Mouse (Mus musculus) T-helper 2 cell (primary cell): Measurements from ENCODE around the gene Gpn3.

ENCODE experiments used
- in situ Hi-C: fragments of 300-600 bp; cut with MboI, MseI; formaldehyde crosslinking; loops from one replicate; pipeline ENCODE4 v1.15.1; 2025; ENCODE audit warnings: high pct_unique_total_duplicates

Gpn3 gene

DNA sequence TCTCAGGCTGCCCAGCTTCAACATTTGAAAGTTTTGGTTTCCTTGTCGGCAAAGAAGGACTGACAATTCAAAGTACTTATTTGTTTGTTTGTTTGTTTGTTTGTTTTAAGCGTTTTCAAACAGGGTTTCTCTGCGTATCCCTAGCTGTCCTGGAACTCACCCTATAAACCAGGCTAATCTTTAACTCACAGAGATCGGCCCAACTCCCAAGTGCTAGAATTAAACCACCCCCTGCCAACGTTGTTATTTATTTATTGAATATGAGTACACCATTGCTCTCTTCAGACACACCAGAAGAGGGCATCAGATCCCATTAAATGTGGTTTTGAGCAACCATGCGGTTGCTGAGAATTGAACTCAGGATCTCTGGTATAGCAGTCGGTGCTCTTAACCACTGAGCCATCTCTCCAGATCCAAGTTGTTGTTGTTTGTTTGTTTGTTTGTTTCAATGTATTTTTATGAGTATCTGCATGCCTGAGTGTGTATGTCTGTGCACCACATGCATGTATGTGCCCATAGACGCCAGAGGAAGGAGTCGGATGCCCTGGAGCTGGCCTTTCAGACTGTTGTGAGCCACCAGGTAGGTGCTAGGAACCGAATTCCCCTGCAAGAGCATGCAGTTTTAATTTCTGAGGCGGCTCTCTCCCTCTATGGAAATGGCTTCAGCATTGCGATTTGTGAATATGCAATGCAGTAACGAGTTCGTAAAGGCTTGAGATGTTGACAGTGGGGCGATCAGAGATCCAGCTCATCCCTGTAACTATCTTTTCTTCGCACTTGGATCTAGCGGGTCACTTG lies 49.8 kb downstream of the Gpn3 start, which contains the start of gene Anapc7:
Gene Anapc7, plus strand, starts transcription at position 423 of the 798 bp plus-strand sequence.
- in situ Hi-C loops: no loop called here

DNA sequence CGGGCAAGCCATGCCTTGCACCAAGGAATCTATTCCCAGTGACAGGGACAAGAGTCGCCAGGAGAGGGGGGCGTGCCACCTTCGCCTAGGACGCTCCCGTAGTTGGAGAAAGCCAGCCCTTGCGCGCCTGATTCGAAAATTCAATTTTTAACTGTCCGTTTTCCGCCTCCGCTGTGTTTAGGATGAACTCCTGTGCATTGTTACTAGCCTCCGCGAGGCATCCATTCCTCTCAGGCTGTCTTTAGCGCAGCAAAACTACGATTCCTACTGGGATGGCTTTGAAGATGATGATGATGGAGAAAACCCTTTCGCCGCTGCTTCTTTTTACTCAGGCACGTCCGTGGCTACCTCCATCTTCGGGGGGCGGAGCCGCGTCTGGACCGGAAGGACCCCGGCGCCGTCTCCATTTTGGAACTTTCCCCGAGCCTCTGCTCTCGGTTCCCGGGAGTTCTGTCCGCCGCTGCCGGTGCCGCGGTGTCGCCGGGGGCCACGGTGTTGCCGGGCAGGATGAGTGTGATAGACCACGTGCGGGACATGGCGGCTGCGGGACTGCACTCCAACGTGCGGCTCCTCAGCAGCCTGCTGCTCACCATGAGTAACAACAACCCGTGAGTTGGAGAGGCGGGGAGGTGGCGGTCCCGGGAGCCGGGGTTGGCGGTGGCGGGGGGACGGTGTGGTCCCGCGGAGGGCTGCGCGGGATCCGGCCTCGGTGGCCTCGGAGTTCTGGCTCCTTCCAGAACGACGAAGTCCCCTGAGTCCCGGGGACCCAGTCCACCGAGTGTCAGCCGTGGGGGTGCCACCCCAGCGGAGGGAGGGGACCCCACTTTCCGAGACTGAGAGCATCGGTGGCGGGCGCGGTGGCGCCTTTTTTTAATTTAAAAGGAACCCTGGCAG lies 50.6 kb downstream of the Gpn3 start:
- in situ Hi-C loops: no loop called here

GRCm38 (mm10) chr5:122423083-122423482 lies 51.4 kb downstream of the Gpn3 start:
- in situ Hi-C loops: no loop called here

- in situ Hi-C loops: no loop called here
Measured at GRCm38 (mm10) chr5:122425550-122425949, 53.9 kb downstream of the Gpn3 start.

GRCm38 (mm10) chr5:122430036-122430775 lies 58.5 kb downstream of the Gpn3 start:
- in situ Hi-C loops: no loop called here

GRCm38 (mm10) chr5:122431221-122431620 lies 59.5 kb downstream of the Gpn3 start:
- in situ Hi-C loops: no loop called here
